Comparison of ENCODE assay signal across 9 mouse cellular contexts in genomic region chr9:65404331-65405183, GRCm38 (mm10). TPM values are rescaled to one million over a fixed set of nuclear protein-coding genes. Genes with fewer than 3 reads are reported as not detected.
DNase-seq lines count a peak whose midpoint lies in the region; ATAC-seq lines count a peak whose summit lies in the region.
"Had no signal": no experiment of that assay in that cellular context is flagged by ENCODE, and none has a peak within 500 bp of the region (broad histone marks: within the 10 kb centered on the region; RNA-seq: fewer than 3 reads in every experiment).

No protein-coding gene starts in this region.

- ATAC-seq in heart, embryonic 12.5 days (ENCODE audit: insufficient number of reproducible peaks, low FRiP score), result no peak
- peak; percentile 44; the same call in 1 of the 2 replicates for ATAC-seq in megakaryocyte progenitor cell, adult 5-6 weeks (replicated peaks; ENCODE audit: poor library complexity)
- no peak for ATAC-seq in inflammation-experienced regulatory T-cells, adult 6 months

- no peaks in the 10 kb centered on the region for H3K27me3 ChIP-seq in heart, embryonic 12.5 days (replicated peaks)
- H3K27me3 ChIP-seq: limb, embryonic 12.5 days had no signal

- no peaks in the 10 kb centered on the region for H3K9me3 ChIP-seq in heart, embryonic 12.5 days (replicated peaks)
- H3K9me3 ChIP-seq: limb, embryonic 12.5 days had no signal

- no peak overlapping the region for H3K27ac ChIP-seq in heart, embryonic 12.5 days (ENCODE audit: poor library complexity, severe bottlenecking)
- H3K27ac ChIP-seq: limb, embryonic 12.5 days had no signal

- no peak overlapping the region for H3K9ac ChIP-seq in heart, embryonic 12.5 days
- H3K9ac ChIP-seq: limb, embryonic 12.5 days had no signal

- peak; percentile 55 for DNase-seq in ovary, postnatal 36 days (ENCODE audit: low spot score)
- DNase-seq in ovary, postnatal 10 days (ENCODE audit: low spot score), result no peak
- peak; percentile 61 for DNase-seq in cerebellum, adult 9-10 months
- peak; percentile 79 for DNase-seq in layer of hippocampus, adult 9-11 months
- DNase-seq in retina, embryonic 14.5 days (ENCODE audit: low spot score), result no peak

- 49% methylated on average over 15 of the region's 15 CpGs for WGBS in heart, embryonic 12.5 days

- peak overlapping the region; percentile 47 for H3K4me2 ChIP-seq in heart, embryonic 12.5 days
- H3K4me2 ChIP-seq: limb, embryonic 12.5 days had no signal

- peaks cover 13% of the 10 kb centered on the region for H3K4me1 ChIP-seq in heart, embryonic 12.5 days (replicated peaks)
- H3K4me1 ChIP-seq: limb, embryonic 12.5 days had no signal

- no peaks in the 10 kb centered on the region for H3K36me3 ChIP-seq in heart, embryonic 12.5 days
- H3K36me3 ChIP-seq: limb, embryonic 12.5 days had no signal

- no peak overlapping the region for H3K4me3 ChIP-seq in heart, embryonic 12.5 days
- H3K4me3 ChIP-seq: limb, embryonic 12.5 days had no signal

RNA-seq across cellular contexts. Expression of gene Rasl12, which starts 6.3 kb away (rescaled TPM):
- 3.0 and 3.7 TPM in 2 replicates for polyA plus RNA-seq in heart, embryonic 12.5 days (2016; fragmentation: Nextera tagmentation; extraction: Ambion mirVana)
- total RNA-seq in megakaryocyte progenitor cell, adult 5-6 weeks (2015), result not detected in 2 replicates
- not detected in 2 replicates for total RNA-seq in megakaryocyte progenitor cell, adult 5-6 weeks (2017)
- under 1 TPM in 2 of 3 experiments, not detected in 1; 0.23 to 0.89 TPM for polyA plus RNA-seq in inflammation-experienced regulatory T-cells, adult 6 months (2017; shearing (Covaris generic))

RNA-seq across cellular contexts. Expression of gene Kbtbd13, which starts 13.1 kb away (rescaled TPM):
- polyA plus RNA-seq in heart, embryonic 12.5 days (2016; fragmentation: Nextera tagmentation; extraction: Ambion mirVana), result 2.0 and 2.8 TPM in 2 replicates
- total RNA-seq in megakaryocyte progenitor cell, adult 5-6 weeks (2015), result 0.10 TPM in 1 of 2 replicates, not detected in the other
- total RNA-seq in megakaryocyte progenitor cell, adult 5-6 weeks (2017), result 0.17 and 0.37 TPM in 2 replicates
- not detected for polyA plus RNA-seq in inflammation-experienced regulatory T-cells, adult 6 months (2017; shearing (Covaris generic))

RNA-seq across cellular contexts. Expression of gene Slc51b, which starts 18.2 kb away (rescaled TPM):
- not detected in 2 replicates for polyA plus RNA-seq in heart, embryonic 12.5 days (2016; fragmentation: Nextera tagmentation; extraction: Ambion mirVana)
- total RNA-seq in megakaryocyte progenitor cell, adult 5-6 weeks (2015), result not detected in 2 replicates
- total RNA-seq in megakaryocyte progenitor cell, adult 5-6 weeks (2017), result not detected in 2 replicates
- polyA plus RNA-seq in inflammation-experienced regulatory T-cells, adult 6 months (2017; shearing (Covaris generic)), result not detected
- polyA plus RNA-seq: limb, embryonic 12.5 days had no signal

RNA-seq across cellular contexts. Expression of gene Mtfmt, which starts 31.0 kb away (rescaled TPM):
- 17.5 and 17.9 TPM in 2 replicates for polyA plus RNA-seq in heart, embryonic 12.5 days (2016; fragmentation: Nextera tagmentation; extraction: Ambion mirVana)
- total RNA-seq in megakaryocyte progenitor cell, adult 5-6 weeks (2015), result 26.6 and 27.2 TPM in 2 replicates
- 16.4 and 19.5 TPM in 2 replicates for total RNA-seq in megakaryocyte progenitor cell, adult 5-6 weeks (2017)
- polyA plus RNA-seq in inflammation-experienced regulatory T-cells, adult 6 months (2017; shearing (Covaris generic)), result 10 to 100 TPM; 20.3 to 25.1 (median 21.8) TPM

RNA-seq across cellular contexts. Expression of gene Ubap1l, which starts 43.7 kb away (rescaled TPM):
- polyA plus RNA-seq in heart, embryonic 12.5 days (2016; fragmentation: Nextera tagmentation; extraction: Ambion mirVana), result 0.11 TPM in 1 of 2 replicates, not detected in the other
- not detected in 2 replicates for total RNA-seq in megakaryocyte progenitor cell, adult 5-6 weeks (2015)
- total RNA-seq in megakaryocyte progenitor cell, adult 5-6 weeks (2017), result 0.57 TPM in 1 of 2 replicates, not detected in the other
- under 1 TPM in 1 of 3 experiments, not detected in 2; 0.54 TPM for polyA plus RNA-seq in inflammation-experienced regulatory T-cells, adult 6 months (2017; shearing (Covaris generic))

Comparison
In these comparisons a context has a peak if more than half of its experiments do, and no peak if none do; other contexts are left out.
1. DNase-seq: peak in ovary, postnatal 36 days (single experiment), cerebellum, adult 9-10 months (single experiment) and layer of hippocampus, adult 9-11 months (single experiment); none in ovary, postnatal 10 days (single experiment) and retina, embryonic 14.5 days (single experiment).